Comparison of ENCODE assay signal across 16 mouse cellular contexts in genomic region chr13:37611387-37611786, GRCm38 (mm10).
"Had no signal": no experiment of that assay in that cellular context is flagged by ENCODE, and none has a peak within 500 bp of the region (broad histone marks: within the 10 kb centered on the region; RNA-seq: fewer than 3 reads in every experiment).

No protein-coding gene starts in this region.

- DNase-seq: retina, postnatal 1 day; right cerebral cortex, adult 18-20 months; right cerebral cortex, postnatal 14 days; right cerebral cortex, postnatal 25 days; right cerebral cortex, postnatal 4 days; spleen, adult 18-20 months; thymus, adult 18-20 months; thymus, adult 2 months; thymus, postnatal 14 days; thymus, postnatal 25 days; thymus, postnatal 36 days; thymus, postnatal 4 days had no signal

- H3K36me3 ChIP-seq: neural tube, embryonic 13.5 days; neural tube, embryonic 15.5 days; stomach, embryonic 15.5 days had no signal

- H3K4me1 ChIP-seq: neural tube, embryonic 13.5 days; neural tube, embryonic 15.5 days; stomach, embryonic 15.5 days had no signal

- H3K9ac ChIP-seq: neural tube, embryonic 13.5 days; neural tube, embryonic 15.5 days; stomach, embryonic 15.5 days had no signal

- H3K4me3 ChIP-seq: neural tube, embryonic 13.5 days; neural tube, embryonic 15.5 days; stomach, embryonic 15.5 days had no signal

- H3K4me2 ChIP-seq: neural tube, embryonic 13.5 days; neural tube, embryonic 15.5 days; stomach, embryonic 15.5 days had no signal

- H3K9me3 ChIP-seq: neural tube, embryonic 13.5 days; neural tube, embryonic 15.5 days; stomach, embryonic 15.5 days had no signal

- H3K27ac ChIP-seq: neural tube, embryonic 13.5 days; neural tube, embryonic 15.5 days; stomach, embryonic 15.5 days; stomach, postnatal 0 days had no signal

- H3K27me3 ChIP-seq: neural tube, embryonic 13.5 days; neural tube, embryonic 15.5 days; stomach, embryonic 15.5 days had no signal
